Mouse (Mus musculus): Measurements from ENCODE around the gene Elk3. TPM values are rescaled to one million over a fixed set of nuclear protein-coding genes. Genes with fewer than 3 reads are reported as not detected.

Gene Elk3
- total and polyA plus RNA-seq, 3 experiments: 0.33 TPM; not detected in 2

- Histone ChIP-seq H3K9me3 (replicated peaks) (no peaks in the 10 kb centered on the region), H3K4me3 (ENCODE audit: low read depth, low read length) (no peak overlapping the region), H3K27me3 (ENCODE audit: insufficient read depth, low read length) (no peaks in the 10 kb centered on the region; the same call in 1 of the 2 replicates), H3K4me1 (ENCODE audit: insufficient read depth, low read depth, low read length) (peaks cover 20% of the 10 kb centered on the region), H3K36me3 (replicated peaks) (peaks cover 6% of the 10 kb centered on the region)
- TF ChIP-seq TAL1 (conservative IDR thresholded peaks at IDR 0.05; ENCODE audit: low read depth, low read length): no peak
- no peak for TF ChIP-seq GATA2 (IDR thresholded peaks at IDR 0.05; ENCODE audit: borderline replicate concordance, low read depth, low read length)
- TF ChIP-seq POLR2AphosphoS5 (IDR thresholded peaks at IDR 0.05; ENCODE audit: insufficient replicate concordance, low read depth, low read length): no peak
- TF ChIP-seq GATA1 (IDR thresholded peaks at IDR 0.05; ENCODE audit: borderline replicate concordance, low read length): no peak
- DNase-seq (ENCODE audit: low spot score) (no peak), ATAC-seq (ENCODE audit: extremely low read depth, insufficient number of reproducible peaks, low FRiP score, poor library complexity, severe bottlenecking) (no peak)
These were observed 51.1 kb downstream of the Elk3 start for GRCm38 (mm10) chr10:93259826-93260225.

- TF ChIP-seq CTCF (IDR thresholded peaks at IDR 0.05; ENCODE audit: low read depth, low read length) (no peak), GATA1 (IDR thresholded peaks at IDR 0.05; ENCODE audit: borderline replicate concordance, low read length) (no peak), GATA2 (IDR thresholded peaks at IDR 0.05; ENCODE audit: borderline replicate concordance, low read depth, low read length) (no peak), POLR2AphosphoS5 (IDR thresholded peaks at IDR 0.05; ENCODE audit: insufficient replicate concordance, low read depth, low read length) (no peak), TAL1 (conservative IDR thresholded peaks at IDR 0.05; ENCODE audit: low read depth, low read length) (no peak)
- Histone ChIP-seq H3K4me3 (ENCODE audit: low read depth, low read length) (no peak overlapping the region), H3K36me3 (replicated peaks) (peaks cover 35% of the 10 kb centered on the region), H3K27me3 (ENCODE audit: insufficient read depth, low read length) (no peaks in the 10 kb centered on the region), H3K4me1 (ENCODE audit: insufficient read depth, low read depth, low read length) (peaks cover 13% of the 10 kb centered on the region), H3K9me3 (replicated peaks) (no peaks in the 10 kb centered on the region)
- DNase-seq (ENCODE audit: low spot score): no peak
- ATAC-seq (ENCODE audit: extremely low read depth, insufficient number of reproducible peaks, low FRiP score, poor library complexity, severe bottlenecking): no peak
These were observed 55.6 kb downstream of the Elk3 start for GRCm38 (mm10) chr10:93255294-93255693.

GRCm38 (mm10) chr10:93253156-93253555 lies 57.8 kb downstream of the Elk3 start:
- Histone ChIP-seq H3K36me3 (replicated peaks) (peaks cover 54% of the 10 kb centered on the region), H3K4me3 (ENCODE audit: low read depth, low read length) (no peak overlapping the region), H3K27me3 (ENCODE audit: insufficient read depth, low read length) (no peaks in the 10 kb centered on the region), H3K9me3 (replicated peaks) (no peaks in the 10 kb centered on the region), H3K4me1 (ENCODE audit: insufficient read depth, low read depth, low read length) (peaks cover 13% of the 10 kb centered on the region)
- TF ChIP-seq CTCF (IDR thresholded peaks at IDR 0.05; ENCODE audit: low read depth, low read length) (no peak), TAL1 (conservative IDR thresholded peaks at IDR 0.05; ENCODE audit: low read depth, low read length) (no peak), POLR2AphosphoS5 (IDR thresholded peaks at IDR 0.05; ENCODE audit: insufficient replicate concordance, low read depth, low read length) (no peak), GATA1 (IDR thresholded peaks at IDR 0.05; ENCODE audit: borderline replicate concordance, low read length) (no peak)
- DNase-seq (ENCODE audit: low spot score) (no peak), ATAC-seq (ENCODE audit: extremely low read depth, insufficient number of reproducible peaks, low FRiP score, poor library complexity, severe bottlenecking) (no peak)

GRCm38 (mm10) chr10:93252661-93253060 lies 58.3 kb downstream of the Elk3 start:
- no peaks in the 10 kb centered on the region for H3K9me3 ChIP-seq (replicated peaks)
- TF ChIP-seq POLR2AphosphoS5 (IDR thresholded peaks at IDR 0.05; ENCODE audit: insufficient replicate concordance, low read depth, low read length) (no peak), GATA2 (IDR thresholded peaks at IDR 0.05; ENCODE audit: borderline replicate concordance, low read depth, low read length) (no peak), GATA1 (IDR thresholded peaks at IDR 0.05; ENCODE audit: borderline replicate concordance, low read length) (no peak), CTCF (IDR thresholded peaks at IDR 0.05; ENCODE audit: low read depth, low read length) (no peak)
- DNase-seq (ENCODE audit: low spot score) (no peak), ATAC-seq (ENCODE audit: extremely low read depth, insufficient number of reproducible peaks, low FRiP score, poor library complexity, severe bottlenecking) (no peak)
- no peaks in the 10 kb centered on the region for H3K27me3 ChIP-seq (ENCODE audit: insufficient read depth, low read length)
- H3K4me1 ChIP-seq (ENCODE audit: insufficient read depth, low read depth, low read length): peaks cover 13% of the 10 kb centered on the region
- H3K36me3 ChIP-seq (replicated peaks): peaks cover 59% of the 10 kb centered on the region
- H3K4me3 ChIP-seq (ENCODE audit: low read depth, low read length): no peak overlapping the region

GRCm38 (mm10) chr10:93251426-93251825 lies 59.5 kb downstream of the Elk3 start:
- peaks cover 70% of the 10 kb centered on the region for H3K36me3 ChIP-seq (replicated peaks)
- TF ChIP-seq GATA1 (IDR thresholded peaks at IDR 0.05; ENCODE audit: borderline replicate concordance, low read length) (no peak), TAL1 (conservative IDR thresholded peaks at IDR 0.05; ENCODE audit: low read depth, low read length) (no peak), GATA2 (IDR thresholded peaks at IDR 0.05; ENCODE audit: borderline replicate concordance, low read depth, low read length) (no peak), CTCF (IDR thresholded peaks at IDR 0.05; ENCODE audit: low read depth, low read length) (no peak), POLR2AphosphoS5 (IDR thresholded peaks at IDR 0.05; ENCODE audit: insufficient replicate concordance, low read depth, low read length) (no peak)
- no peak for ATAC-seq (ENCODE audit: extremely low read depth, insufficient number of reproducible peaks, low FRiP score, poor library complexity, severe bottlenecking)

GRCm38 (mm10) chr10:93250436-93251317 lies 60.3 kb downstream of the Elk3 start:
- Histone ChIP-seq H3K36me3 (replicated peaks) (peaks cover 77% of the 10 kb centered on the region), H3K9me3 (replicated peaks) (no peaks in the 10 kb centered on the region), H3K4me1 (ENCODE audit: insufficient read depth, low read depth, low read length) (peaks cover 16% of the 10 kb centered on the region), H3K4me3 (ENCODE audit: low read depth, low read length) (no peak overlapping the region), H3K27me3 (ENCODE audit: insufficient read depth, low read length) (no peaks in the 10 kb centered on the region)
- no peak for ATAC-seq (ENCODE audit: extremely low read depth, insufficient number of reproducible peaks, low FRiP score, poor library complexity, severe bottlenecking)
- TF ChIP-seq CTCF (IDR thresholded peaks at IDR 0.05; ENCODE audit: low read depth, low read length): no peak
- TF ChIP-seq POLR2AphosphoS5 (IDR thresholded peaks at IDR 0.05; ENCODE audit: insufficient replicate concordance, low read depth, low read length): no peak
- TF ChIP-seq GATA1 (IDR thresholded peaks at IDR 0.05; ENCODE audit: borderline replicate concordance, low read length): no peak
- no peak for TF ChIP-seq TAL1 (conservative IDR thresholded peaks at IDR 0.05; ENCODE audit: low read depth, low read length)
- TF ChIP-seq GATA2 (IDR thresholded peaks at IDR 0.05; ENCODE audit: borderline replicate concordance, low read depth, low read length): no peak
- DNase-seq (ENCODE audit: low spot score): no peak

More at GRCm38 (mm10) chr10:93251426-93251825, 59.5 kb downstream of the Elk3 start:
- no peak for DNase-seq (ENCODE audit: low spot score)
- no peaks in the 10 kb centered on the region for H3K27me3 ChIP-seq (ENCODE audit: insufficient read depth, low read length)
- H3K4me1 ChIP-seq (ENCODE audit: insufficient read depth, low read depth, low read length): peaks cover 13% of the 10 kb centered on the region
- H3K4me3 ChIP-seq (ENCODE audit: low read depth, low read length): no peak overlapping the region
- no peaks in the 10 kb centered on the region for H3K9me3 ChIP-seq (replicated peaks)

Data from G1E (cell line).